Mouse (Mus musculus) large intestine, adult 2 months (tissue): ENCODE measurements around the gene Cep63. TPM values are rescaled to one million over a fixed set of nuclear protein-coding genes. Genes with fewer than 3 reads are reported as not detected.

Source experiments
- DNase-seq: peaks from one replicate; pipeline ENCODE4 v3.0.0-alpha.2; 2012; ENCODE audit warnings: low read depth, low spot score
- WGBS: fragments of 180-500 bp; shearing (Covaris S2); methylation state at CpG from one replicate; pipeline ENCODE4 v1.1.7; 2018; 5-methylcytosine and 5-hydroxymethylcytosine counted together
- polyA plus RNA-seq: library from polyadenylated mRNA; depleted of rRNA; stranded (reverse); fragments of >200 nt; gene quantifications from 2 replicates; pipeline ENCODE4 v1.2.3, GENCODE M21; 2012

Gene Cep63
- polyA plus RNA-seq, 1 experiment, result 2.7 TPM

GRCm38 (mm10) chr9:102632923-102633537 lies 6.7 kb upstream of the Cep63 start:
- WGBS, result 69% methylated on average over 1 of the region's 1 CpGs

GRCm38 (mm10) chr9:102632173-102632572 lies 5.8 kb upstream of the Cep63 start:
- 85% methylated on average over 4 of the region's 4 CpGs for WGBS

More at GRCm38 (mm10) chr9:102632923-102633537, 6.7 kb upstream of the Cep63 start:
- DNase-seq, result no peak

GRCm38 (mm10) chr9:102631589-102632147 lies 5.3 kb upstream of the Cep63 start:
- DNase-seq, result no peak
- WGBS, result 71% methylated on average over 2 of the region's 2 CpGs

More at GRCm38 (mm10) chr9:102632173-102632572, 5.8 kb upstream of the Cep63 start:
- no peak for DNase-seq

DNA sequence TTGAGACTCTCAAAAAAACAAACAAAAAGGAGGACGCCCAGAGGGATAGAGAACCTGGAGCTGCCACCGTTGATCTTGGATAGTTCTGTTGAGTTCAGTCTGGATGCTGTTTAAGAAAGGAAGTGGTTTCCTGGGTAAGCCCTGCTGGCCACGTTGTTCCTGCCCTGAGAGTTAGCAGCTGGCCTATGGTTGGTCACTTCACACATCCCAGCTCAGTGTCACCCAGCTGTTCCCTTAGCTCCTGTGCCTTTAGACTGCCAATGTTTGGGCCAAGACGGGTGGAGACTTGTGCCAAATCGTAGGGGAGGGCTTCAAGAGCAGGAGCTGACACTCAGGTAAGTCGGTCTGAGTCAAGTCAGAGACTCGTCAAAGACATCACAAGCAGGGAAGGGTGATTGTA lies 2.7 kb upstream of the Cep63 start:
- DNase-seq, result no peak
- 75% methylated on average over 7 of the region's 7 CpGs for WGBS

DNA sequence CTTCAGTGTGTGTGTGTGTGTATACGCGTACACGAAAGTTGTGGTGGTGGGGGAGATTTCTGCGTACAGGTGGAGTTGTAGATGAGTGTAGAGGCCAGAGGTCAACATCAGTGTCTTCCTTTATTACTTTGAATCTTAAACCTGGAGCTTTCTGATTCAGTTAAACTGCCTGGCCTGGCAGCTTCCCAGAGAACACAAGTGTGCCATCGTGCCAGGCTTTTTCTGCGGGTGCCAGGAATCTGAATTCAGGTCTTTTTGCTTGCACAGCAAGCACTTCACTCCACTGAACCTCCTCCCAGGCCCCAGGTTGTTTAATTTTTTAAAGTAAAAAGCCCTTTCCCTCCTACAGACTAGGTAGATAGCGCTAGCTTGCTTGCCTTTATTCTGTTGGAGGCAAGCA lies 1.1 kb upstream of the Cep63 start:
- DNase-seq, result no peak
- WGBS, result 49% methylated on average over 7 of the region's 7 CpGs

- under 1% methylated on average over 9 of the region's 9 CpGs for WGBS
- DNase-seq, result no peak
These were observed 498 bp upstream of the Cep63 start for GRCm38 (mm10) chr9:102626839-102627225.

DNA sequence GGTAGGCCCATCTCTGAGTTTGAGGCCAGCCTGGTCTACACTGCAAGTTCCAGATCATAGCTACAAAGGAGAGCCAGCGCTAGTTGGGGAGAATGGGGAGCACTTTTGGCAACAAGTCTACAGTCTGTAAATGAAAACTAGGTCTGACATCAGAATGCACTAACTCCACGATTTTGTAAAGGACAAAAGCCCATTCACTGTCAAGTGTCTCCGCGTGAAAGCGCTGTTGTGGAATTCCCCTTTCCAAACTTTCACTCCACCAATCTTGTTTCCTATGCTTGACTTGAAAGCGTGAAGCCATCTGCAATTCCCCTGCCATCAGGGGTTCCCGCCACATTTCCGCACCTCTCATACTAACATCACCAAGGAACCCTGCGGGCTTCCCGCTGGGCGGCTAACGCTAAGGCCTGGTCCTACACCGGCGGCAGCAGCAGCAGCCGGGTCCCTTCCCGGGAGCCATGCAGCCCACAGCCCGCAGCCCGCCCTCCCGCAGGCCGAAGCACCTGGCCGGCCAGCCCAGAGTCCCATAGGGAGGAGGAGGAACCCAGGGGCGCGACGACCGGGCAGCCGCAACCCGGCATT lies 842 bp downstream of the Cep63 start:
- WGBS, result under 1% methylated on average over 27 of the region's 27 CpGs
- no peak for DNase-seq

DNA sequence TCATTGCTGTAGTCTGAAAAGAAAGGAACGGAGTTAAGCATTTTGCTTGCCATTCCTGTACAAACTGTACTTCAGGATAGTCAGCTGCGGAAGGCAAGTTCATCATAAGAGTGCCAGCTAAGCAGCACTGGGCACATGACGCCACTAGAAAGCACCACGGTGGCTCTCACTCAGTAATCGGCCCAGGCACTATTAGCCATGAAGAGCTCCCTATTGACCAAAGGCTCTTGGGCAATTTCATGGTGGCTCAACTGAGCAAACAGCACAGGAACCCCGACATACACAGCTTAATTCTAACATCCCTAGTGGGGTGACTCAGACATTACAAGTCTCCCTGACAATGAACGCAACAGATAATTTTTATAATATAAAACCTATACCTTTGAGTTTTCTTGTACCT lies 2.8 kb downstream of the Cep63 start:
- WGBS, result 90% methylated on average over 7 of the region's 7 CpGs
- no peak for DNase-seq

- no peak for DNase-seq
- WGBS, result 80% methylated on average over 6 of the region's 6 CpGs
These were observed 3.5 kb downstream of the Cep63 start for GRCm38 (mm10) chr9:102622876-102623275.

DNA sequence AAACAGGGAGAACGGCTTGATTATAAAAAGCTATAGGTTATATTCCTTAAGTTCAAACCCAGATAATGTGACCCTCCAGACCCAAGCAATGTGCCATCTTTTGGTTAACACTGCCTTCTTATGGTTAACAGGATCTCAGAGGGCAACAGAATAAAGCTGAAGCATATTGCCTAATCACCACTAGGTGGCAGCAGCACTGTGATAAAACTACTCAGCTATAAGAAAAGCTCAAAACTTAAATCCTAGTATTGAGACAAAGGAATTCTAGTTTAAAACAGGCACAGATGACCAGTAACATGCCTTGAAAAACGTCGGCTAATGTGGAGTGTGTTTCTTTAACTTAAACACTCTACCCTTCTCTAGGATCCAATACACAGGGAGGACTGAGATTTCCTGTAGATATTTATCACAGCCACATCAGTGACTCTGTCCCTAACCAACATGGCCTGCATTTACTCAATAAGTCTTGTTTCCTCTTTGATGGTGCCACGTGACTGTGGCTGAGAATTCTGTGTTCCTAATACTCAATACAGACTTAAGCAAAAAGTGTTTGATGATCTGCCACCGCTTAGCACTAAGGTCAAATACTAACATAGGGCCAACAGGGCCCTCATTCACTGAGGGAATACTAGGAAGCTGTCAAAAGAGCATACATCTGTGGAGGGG lies 4.0 kb downstream of the Cep63 start:
- 32% methylated on average over 5 of the region's 5 CpGs for WGBS
- DNase-seq, result no peak

- no peak for DNase-seq
- WGBS, result 23% methylated on average over 5 of the region's 5 CpGs
These were observed 4.9 kb downstream of the Cep63 start for GRCm38 (mm10) chr9:102621385-102621784.

GRCm38 (mm10) chr9:102616267-102616666 lies 10.1 kb downstream of the Cep63 start:
- 78% methylated on average over 9 of the region's 9 CpGs for WGBS
- no peak for DNase-seq

GRCm38 (mm10) chr9:102615071-102615470 lies 11.3 kb downstream of the Cep63 start:
- no peak for DNase-seq
- WGBS, result 48% methylated on average over 3 of the region's 3 CpGs

DNA sequence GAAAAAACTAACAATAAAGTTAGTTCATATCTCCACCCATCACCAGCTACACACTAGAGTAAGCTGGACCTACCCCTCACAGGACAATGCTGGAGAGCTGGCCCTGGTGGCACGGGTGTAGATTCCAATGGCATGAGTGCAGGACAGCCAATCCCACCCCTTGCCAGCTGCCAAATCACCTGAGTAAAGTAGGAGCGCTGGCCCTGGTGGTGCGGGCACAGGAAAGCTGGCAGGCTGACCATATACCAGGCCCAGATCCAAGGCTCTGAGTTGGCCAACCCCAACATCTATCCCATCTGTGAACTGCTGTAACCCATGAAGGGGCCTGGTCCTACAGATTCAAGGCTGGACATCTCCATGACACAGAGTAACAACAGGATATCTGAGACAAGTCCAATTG lies 17.1 kb downstream of the Cep63 start:
- no peak for DNase-seq
- 90% methylated on average over 3 of the region's 3 CpGs for WGBS

DNA sequence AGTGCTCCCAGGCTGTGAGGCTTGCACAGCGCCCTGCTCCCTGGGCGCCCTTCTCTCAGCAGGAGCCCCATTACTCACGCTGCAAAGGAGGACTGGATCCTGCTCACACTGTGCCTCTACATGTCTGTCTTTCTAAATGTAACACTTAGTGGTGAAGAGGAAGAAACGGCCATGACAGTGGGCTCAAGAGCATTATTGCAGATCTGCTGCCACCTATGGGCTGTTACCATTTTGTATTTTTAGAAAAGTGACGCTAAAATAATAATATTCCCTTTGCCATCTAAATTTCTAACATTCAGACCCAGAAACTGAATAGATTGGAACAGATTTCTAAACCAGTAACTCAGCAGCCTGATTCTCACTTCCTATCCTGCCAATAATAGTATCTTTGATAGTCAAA lies 18.9 kb downstream of the Cep63 start:
- 64% methylated on average over 5 of the region's 5 CpGs for WGBS
- DNase-seq, result no peak

DNA sequence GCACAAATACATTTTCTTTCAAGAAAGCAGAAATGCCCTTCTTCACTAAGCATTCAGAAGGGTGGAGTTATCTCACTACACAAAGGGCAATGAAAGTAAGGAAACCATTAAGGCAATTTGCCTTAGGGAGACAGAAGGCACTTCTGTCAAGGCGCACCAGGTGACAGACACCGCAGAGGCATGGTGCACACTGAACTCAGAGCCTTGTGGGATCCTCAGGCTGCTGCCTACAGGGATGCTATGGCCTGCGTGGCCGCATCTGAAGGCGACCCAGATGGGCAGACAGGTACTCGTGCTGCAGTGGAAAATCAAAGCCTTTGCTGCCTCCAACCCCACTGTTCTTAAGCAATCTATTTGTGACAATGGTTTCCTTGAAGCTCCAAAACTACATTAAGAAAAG lies 21.2 kb downstream of the Cep63 start:
- DNase-seq, result no peak
- 97% methylated on average over 6 of the region's 6 CpGs for WGBS

DNA sequence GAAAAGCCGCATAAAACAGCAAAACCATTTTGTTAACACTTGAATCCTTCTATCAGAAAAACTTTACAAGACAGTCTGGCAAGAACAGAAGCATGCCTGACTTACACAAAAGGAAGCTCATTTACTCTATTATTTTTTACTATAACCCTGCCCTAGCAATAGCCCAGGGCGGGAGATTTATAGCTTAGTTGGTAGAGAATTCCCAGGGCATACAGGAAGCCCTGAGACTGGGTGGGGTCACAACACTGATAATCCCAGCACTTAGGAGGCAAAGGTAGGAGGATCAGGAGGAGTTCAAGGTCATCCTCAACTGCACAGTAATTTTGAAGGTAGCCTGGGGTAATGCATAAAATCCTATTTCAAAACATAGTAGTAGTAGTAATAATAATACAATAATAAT lies 24.7 kb downstream of the Cep63 start:
- DNase-seq, result no peak
- whole genome bisulfite sequencing, result 34% methylated on average over 2 of the region's 2 CpGs

DNA sequence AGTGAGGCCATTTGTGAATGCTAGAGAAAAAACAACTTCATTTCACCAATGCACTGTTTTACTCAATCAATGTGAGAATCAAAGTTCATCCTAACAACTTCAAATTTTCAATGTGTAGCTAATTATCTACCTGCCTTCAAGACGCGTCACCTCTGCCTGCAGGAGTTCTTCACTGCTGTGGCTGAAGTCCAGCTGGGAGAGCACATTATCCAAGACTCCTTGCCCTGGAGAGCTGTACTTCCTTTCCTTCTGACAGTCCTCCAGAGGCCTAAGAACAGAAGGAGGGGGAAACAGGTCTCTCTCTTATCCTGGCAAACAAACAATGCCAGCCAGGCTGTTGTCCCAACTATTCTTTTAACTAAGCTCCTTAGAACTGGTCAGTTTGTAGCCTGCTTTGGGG lies 25.1 kb downstream of the Cep63 start:
- WGBS, result 31% methylated on average over 2 of the region's 2 CpGs
- no peak for DNase-seq

GRCm38 (mm10) chr9:102595662-102596436 lies 30.5 kb downstream of the Cep63 start:
- no peak for DNase-seq
- WGBS, result 31% methylated on average over 8 of the region's 8 CpGs
